Mouse (Mus musculus) layer of hippocampus, adult 9-10 months (tissue): ENCODE measurements around the gene Scp2.

ENCODE experiments used
- DNase-seq: peaks from one replicate; pipeline ENCODE4 v3.0.0; 2022; ENCODE audit warnings: low spot score

The Scp2 gene

DNA sequence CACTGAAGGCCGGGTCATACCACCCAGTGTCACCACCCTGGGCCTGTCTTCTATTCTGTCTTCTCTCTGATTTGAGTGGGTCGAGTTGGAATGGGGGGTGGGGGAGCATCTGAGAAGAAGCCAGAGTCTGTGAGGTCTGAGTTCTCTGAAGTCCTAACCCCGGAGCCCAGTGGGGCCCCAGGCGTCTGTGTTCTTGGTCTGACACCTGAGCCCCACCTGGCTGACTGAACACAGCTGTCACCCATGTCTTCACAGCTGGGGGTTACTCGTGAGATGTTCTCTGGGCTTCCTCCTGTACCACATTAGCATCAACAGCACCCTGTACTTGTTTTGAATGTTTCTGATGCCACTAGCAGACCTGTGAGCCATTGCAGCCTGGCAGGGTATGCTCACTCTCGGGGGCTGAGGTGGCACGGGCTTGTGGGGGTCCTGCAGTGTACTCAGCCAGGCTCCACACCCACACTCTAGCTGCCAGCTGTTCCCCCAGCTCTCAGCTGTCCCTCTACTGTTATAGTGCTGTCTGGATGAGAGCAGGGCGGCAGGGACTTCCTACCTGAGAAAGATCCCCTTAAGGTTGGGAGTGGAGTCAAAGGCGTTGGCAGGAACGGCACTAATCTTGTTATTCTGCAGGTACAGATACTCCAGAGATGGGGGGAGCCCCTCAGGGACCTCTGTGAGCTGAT, 126.4 kb downstream of the Scp2 start:
- no peak for DNase-seq

DNA sequence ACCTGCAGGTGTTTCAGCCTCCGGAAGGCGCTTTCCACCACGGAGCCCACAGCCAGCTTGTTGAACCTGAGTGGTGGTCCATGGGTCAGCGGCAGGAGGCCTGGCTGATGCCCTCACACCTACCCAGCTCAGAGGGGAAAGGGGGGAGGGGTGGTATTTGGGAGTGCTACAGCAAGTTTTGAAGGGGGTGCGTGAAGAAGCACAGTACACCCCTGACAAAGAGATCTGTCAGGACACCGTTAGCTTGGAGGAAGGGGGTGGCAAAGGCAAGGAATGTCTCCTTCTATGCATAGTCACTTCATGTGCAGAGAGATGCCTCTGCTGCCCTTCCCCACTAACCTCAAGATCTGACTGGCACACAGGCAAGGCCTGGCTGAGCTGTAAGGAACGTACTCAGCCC, 127.0 kb downstream of the Scp2 start:
- DNase-seq: no peak

DNA sequence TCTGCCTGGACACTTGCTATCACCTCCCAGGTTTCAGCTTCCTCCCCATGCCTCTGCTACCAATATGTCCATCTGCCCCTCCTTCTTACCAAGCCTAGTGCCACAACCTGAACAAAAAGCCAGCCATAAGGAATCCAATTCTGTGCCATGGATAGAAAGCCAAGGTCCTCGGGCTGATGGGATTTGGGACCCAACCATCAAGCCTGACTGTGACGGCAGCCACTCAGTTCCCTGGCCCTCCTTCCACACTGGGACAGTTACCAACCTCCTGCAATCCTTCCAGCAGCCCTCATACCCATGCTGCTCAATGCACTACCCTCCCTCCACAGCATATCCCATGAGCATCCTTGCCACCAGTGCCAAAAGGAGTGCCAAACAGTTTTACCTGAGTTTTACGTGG, 128.5 kb downstream of the Scp2 start:
- no peak for DNase-seq

- no peak for DNase-seq
These were observed 129.6 kb downstream of the Scp2 start for GRCm38 (mm10) chr4:108015067-108015765.

GRCm38 (mm10) chr4:108014466-108014865, 130.3 kb downstream of the Scp2 start:
- no peak for DNase-seq

GRCm38 (mm10) chr4:108008541-108008940, 136.3 kb downstream of the Scp2 start:
- no peak for DNase-seq

DNA sequence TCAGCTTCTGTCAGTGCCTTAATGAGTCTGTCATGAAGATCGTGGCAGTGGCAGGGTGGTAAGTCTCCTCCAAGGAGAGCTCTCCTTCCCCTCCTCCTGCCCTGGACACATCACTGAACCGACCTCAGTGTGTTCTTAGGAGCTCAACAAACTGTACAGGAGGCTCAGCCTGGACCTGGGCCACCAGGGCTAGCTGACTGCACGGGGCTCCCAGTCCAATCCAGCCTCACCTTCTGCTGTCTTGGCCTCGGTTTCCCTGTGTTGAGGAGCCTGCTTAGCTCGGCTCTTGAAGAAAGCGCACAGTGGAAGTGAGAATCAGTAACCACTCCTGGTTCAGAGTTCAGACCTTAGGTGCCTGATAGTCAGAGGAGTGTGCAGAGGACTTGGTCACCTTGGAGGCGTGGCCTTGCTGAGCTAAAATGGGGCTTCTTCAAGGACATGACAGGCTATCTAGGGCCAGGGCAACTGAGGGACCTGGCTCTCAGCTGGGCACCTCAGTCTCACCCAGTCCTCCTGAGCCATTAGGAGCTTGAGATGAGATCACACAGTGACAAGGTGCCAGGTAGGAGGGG, 137.2 kb downstream of the Scp2 start:
- DNase-seq: no peak

GRCm38 (mm10) chr4:108005328-108005727, 139.5 kb downstream of the Scp2 start:
- no peak for DNase-seq

DNA sequence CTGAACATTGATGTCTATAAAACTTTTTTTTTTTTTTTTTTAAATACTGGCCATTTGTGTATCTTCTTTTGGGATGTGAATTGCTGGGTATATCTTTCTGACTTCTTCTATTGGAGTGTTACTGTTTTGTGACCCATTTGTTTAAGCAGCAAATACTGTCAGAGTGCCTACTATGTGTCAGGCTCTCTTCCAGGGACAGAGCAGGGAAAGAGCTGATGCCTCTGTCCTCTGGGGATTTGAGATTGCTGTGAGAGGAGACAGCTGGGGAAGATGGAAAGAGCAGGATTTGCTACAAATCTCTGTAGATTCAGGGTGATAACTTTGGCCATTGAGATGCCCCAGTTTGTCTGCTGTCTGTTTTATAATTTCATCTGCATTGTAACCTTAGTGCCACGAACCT, 145.4 kb downstream of the Scp2 start:
- no peak for DNase-seq

DNA sequence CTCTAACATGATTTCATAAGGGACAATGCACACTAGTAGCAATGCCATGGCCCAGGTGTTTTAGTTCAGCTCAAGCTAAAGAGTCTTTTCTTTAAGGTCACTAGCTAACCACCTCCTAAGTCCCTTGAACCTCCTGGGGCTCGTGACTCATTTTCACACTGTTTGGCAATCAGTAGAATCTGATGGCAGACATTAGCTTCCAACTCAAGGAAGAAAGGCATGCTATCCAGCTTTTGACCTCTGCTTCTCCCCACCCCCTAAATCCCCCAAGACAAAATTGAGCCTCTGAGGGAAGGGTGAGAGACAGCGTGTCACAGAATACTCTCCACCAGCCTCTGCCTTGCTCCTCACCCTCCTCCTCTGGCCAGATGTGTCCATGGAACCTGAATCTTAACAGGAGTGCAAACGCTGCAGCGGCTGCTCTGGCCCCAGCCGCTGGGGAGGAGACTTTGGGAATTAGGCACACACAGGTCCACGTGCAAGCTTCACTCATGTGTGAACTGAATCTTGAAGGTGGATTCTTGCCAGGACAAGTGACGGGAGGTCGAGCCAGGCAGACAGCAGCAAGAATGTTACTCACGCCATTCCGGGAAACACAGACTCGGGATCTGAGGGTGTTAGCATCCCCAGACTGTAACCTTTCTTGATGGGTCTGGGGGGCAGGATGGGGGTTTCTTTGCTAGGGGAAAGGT, 146.0 kb downstream of the Scp2 start:
- DNase-seq: no peak

GRCm38 (mm10) chr4:107996418-107996986, 148.3 kb downstream of the Scp2 start:
- DNase-seq: no peak

- DNase-seq: no peak
These were observed 149.1 kb downstream of the Scp2 start for GRCm38 (mm10) chr4:107995727-107996126.

DNA sequence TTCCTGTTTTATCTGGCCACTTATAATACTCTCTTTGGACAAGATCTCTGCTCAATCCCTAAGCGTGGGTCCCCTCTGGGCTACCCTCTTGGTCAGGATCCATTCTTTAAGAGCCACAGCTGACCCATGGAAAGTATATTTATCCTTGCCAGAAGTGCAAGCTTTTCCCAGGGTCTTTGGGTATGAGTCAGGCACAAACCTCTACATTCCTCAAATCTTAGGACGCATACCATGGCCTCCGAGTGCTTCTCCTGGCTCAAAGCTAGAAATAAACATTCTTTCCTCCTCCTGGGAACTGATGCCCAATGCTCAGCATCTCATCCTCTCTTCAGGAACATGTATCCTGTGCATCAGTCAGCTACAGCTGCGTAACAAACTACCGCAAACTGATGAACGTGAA, 149.8 kb downstream of the Scp2 start:
- DNase-seq: no peak
